Mouse (Mus musculus) heart, embryonic 16.5 days (tissue): ENCODE results near the gene Efl1. TPM values are rescaled to one million over a fixed set of nuclear protein-coding genes. Genes with fewer than 3 reads are reported as not detected.

Experiments used
- ATAC-seq: fragments of 200-750 bp; cut with Nextera tagmentation; replicated peaks from 2 replicates; pipeline ENCODE4 v1.8.0; 2017; ENCODE audit warnings: moderate number of reproducible peaks; ENCODE audit not compliant: insufficient read depth, low FRiP score; ENCODE audit errors: extremely low read depth
- H3K27ac ChIP-seq: fragments of 300-500 bp; sonication (generic); 2 replicates; pipeline ENCODE4 v1.5.1; 2014; ENCODE audit warnings: mild to moderate bottlenecking, low read length, control low read depth, moderate library complexity
- H3K27me3 ChIP-seq: fragments of 300-500 bp; sonication (generic); 2 replicates; pipeline ENCODE4 v1.6.1; 2014; ENCODE audit warnings: low read length, mixed read lengths; ENCODE audit not compliant: control insufficient read depth, insufficient read depth
- H3K36me3 ChIP-seq: fragments of 300-500 bp; sonication (generic); 2 replicates; pipeline ENCODE4 v1.6.1; 2014; ENCODE audit not compliant: control insufficient read depth, insufficient read depth
- H3K4me1 ChIP-seq: fragments of 300-500 bp; sonication (generic); 2 replicates; pipeline ENCODE4 v1.6.1; 2014; ENCODE audit warnings: low read length, mixed read lengths; ENCODE audit not compliant: control insufficient read depth, insufficient read depth
- H3K4me2 ChIP-seq: fragments of 300-500 bp; sonication (generic); 2 replicates; pipeline ENCODE4 v1.6.1; 2014; ENCODE audit warnings: low read depth, mild to moderate bottlenecking, control low read depth, low read length
- H3K4me3 ChIP-seq: fragments of 300-500 bp; sonication (generic); 2 replicates; pipeline ENCODE4 v1.5.1; 2014; ENCODE audit warnings: mild to moderate bottlenecking, control low read depth, low read length
- H3K9ac ChIP-seq: fragments of 300-500 bp; sonication (generic); 2 replicates; pipeline ENCODE4 v1.6.1; 2014; ENCODE audit warnings: low read length, control low read depth
- H3K9me3 ChIP-seq: fragments of 300-500 bp; sonication (generic); replicated peaks from 2 replicates; pipeline ENCODE4 v1.6.1; 2016; ENCODE audit warnings: low read length; ENCODE audit not compliant: control insufficient read depth
- WGBS: fragments of 180-500 bp; shearing (Covaris S2); extraction: QIAGEN DNeasy Blood & Tissue Kit; methylation state at CpG from one replicate; pipeline ENCODE4 v1.1.7; 2014; 5-methylcytosine and 5-hydroxymethylcytosine counted together
- polyA plus RNA-seq: library from polyadenylated mRNA; unstranded; fragments of >200 nt; fragmentation: Nextera tagmentation; extraction: Ambion mirVana; gene quantifications from 2 replicates; pipeline ENCODE4 v1.2.1, GENCODE M21; 2015

Efl1 gene
- polyA plus RNA-seq, 1 experiment from 2014 or later, result 15.0 TPM

DNA sequence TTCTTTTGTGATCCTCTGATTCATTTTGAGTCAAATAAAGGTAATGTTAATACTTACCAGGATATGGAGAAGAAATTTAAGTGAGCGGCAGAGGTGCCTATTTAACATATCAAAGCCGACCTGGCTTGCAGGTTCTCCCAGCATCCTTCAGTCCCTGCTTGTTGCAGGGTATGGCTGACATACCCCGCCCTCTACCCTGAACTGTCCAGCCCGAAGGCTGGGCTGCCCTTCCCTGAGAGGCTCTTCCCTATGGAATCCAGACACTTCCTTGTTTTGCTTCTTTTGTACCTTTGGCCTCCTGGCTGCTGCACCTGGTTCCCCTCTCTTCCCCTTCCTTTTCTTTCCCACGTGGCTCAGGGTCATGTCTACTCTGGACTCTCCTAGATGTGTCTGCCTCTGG, 160.7 kb downstream of the Efl1 start:
- Histone ChIP-seq H3K27me3 (no peaks in the 10 kb centered on the region), H3K4me1 (0 out of 2 replicates have a peak, but pooled peaks cover 4% of the 10 kb centered on the region), H3K36me3 (no peaks in the 10 kb centered on the region), H3K9me3 (no peaks in the 10 kb centered on the region), H3K9ac (no peak overlapping the region), H3K4me3 (no peak overlapping the region), H3K4me2 (no peak overlapping the region), H3K27ac (no peak overlapping the region)
- WGBS, result 59% methylated on average over 5 of the region's 5 CpGs
- no peak for ATAC-seq

DNA sequence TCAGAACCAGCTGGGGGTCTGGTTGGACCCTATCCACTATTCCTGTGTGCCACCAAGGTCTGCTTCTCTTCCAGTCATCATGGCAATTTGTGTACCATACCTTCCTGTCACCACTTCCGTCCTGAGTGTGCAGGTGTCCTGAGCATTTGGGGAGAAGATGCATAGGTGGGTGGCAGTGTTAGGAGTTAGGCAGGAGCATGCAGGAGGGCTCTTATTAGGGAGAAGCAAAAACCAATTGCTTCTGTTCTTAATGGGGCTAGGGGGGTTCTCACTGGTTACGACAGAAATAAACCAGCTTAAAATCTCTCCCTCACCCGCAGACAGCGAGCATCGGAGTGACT, 162.4 kb downstream of the Efl1 start:
- Histone ChIP-seq H3K36me3 (no peaks in the 10 kb centered on the region), H3K4me1 (0 out of 2 replicates have a peak, but pooled peaks cover 4% of the 10 kb centered on the region), H3K4me2 (no peak overlapping the region), H3K27me3 (no peaks in the 10 kb centered on the region), H3K9ac (no peak overlapping the region), H3K9me3 (no peaks in the 10 kb centered on the region), H3K27ac (no peak overlapping the region), H3K4me3 (no peak overlapping the region)
- ATAC-seq, result no peak
- WGBS, result 48% methylated on average over 5 of the region's 5 CpGs

- ATAC-seq, result no peak
- Histone ChIP-seq H3K27ac (no peak overlapping the region), H3K4me2 (peak overlapping the region; percentile 1; the same call in 1 of the 2 replicates)
These were observed 162.9 kb downstream of the Efl1 start for GRCm38 (mm10) chr7:82811140-82811851.

DNA sequence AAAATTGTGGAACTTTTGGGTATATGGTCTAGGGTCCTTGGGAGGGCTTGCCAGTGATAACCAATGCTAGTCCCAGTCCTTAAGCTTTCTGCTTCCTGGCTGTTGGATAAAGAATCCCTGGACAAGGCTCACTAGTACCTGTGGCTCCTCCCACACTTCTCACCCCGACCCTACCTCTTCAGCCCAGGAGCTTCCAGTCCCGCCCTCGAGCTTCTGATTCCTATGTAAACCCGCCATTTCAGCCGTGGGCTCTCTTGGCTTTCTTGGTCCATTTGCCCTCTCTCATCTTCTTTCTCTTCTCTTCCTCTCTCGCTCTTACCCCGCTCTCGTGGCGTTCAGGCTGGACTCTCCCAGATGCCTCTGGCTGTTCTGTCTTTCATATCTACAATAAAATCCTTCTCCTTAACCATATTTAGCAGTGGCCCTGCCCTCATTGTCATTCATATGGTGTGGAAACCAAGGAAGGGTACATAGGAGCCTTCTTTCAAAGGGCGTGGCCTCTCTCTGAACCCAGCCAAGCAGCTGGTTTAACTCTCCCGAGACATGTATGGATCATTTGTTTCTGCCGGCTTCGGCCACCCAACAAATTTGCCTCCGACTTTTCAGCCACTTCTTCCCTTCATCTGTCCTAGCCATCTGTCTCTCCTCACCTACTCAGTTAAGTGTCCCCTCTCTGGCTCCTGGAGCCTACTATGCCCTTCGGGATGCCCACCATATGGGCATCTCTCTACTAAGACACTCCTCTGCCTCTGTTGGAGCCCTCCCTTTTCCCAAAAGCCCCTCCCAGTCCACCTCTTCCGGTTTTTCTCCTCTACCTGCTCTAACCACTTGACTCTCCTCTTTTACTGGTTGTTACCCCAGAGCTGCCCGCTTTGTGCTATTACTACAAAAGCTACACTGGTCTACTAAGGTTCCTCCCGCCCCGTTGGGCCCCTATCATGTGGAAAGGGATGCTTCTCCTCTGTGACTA, 164.1 kb downstream of the Efl1 start:
- H3K36me3 ChIP-seq, result no peaks in the 10 kb centered on the region
- no peak overlapping the region for H3K9ac ChIP-seq
- H3K4me1 ChIP-seq, result 0 out of 2 replicates have a peak, but pooled peaks cover 4% of the 10 kb centered on the region
- H3K4me3 ChIP-seq, result no peak overlapping the region
- H3K9me3 ChIP-seq, result 0 out of 2 replicates have a peak, but pooled peaks cover 4% of the 10 kb centered on the region
- H3K27me3 ChIP-seq, result no peaks in the 10 kb centered on the region
- no peak overlapping the region for H3K4me2 ChIP-seq
- 79% methylated on average over 19 of the region's 19 CpGs for WGBS
- no peak for ATAC-seq
- no peak overlapping the region for H3K27ac ChIP-seq

More at GRCm38 (mm10) chr7:82811140-82811851, 162.9 kb downstream of the Efl1 start:
- H3K9ac ChIP-seq, result no peak overlapping the region
- no peaks in the 10 kb centered on the region for H3K36me3 ChIP-seq
- no peaks in the 10 kb centered on the region for H3K27me3 ChIP-seq
- H3K4me1 ChIP-seq, result 0 out of 2 replicates have a peak, but pooled peaks cover 4% of the 10 kb centered on the region
- no peaks in the 10 kb centered on the region for H3K9me3 ChIP-seq
- WGBS, result 33% methylated on average over 19 of the region's 19 CpGs
- H3K4me3 ChIP-seq, result no peak overlapping the region

DNA sequence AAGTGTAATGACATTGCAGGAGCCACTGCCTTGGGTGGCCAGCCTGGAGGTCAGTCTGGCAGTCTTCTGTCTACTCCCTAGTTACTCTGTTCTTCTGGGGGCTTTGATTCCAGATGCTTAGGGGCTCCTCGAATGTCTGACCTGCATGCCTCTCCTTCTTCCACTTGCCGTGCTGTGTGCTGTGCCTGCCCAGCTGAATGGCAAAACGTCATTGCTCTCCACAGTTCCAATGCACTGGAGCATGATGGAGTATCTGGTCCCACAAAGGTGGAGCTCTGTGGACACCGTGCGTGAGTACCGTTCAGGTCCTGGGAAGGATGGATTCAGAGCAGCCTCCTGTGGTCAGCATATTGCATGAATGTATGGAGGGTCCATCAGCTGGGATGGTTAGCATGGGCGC, 171.1 kb downstream of the Efl1 start:
- Histone ChIP-seq H3K9ac (no peak overlapping the region), H3K36me3 (no peaks in the 10 kb centered on the region), H3K9me3 (0 out of 2 replicates have a peak, but pooled peaks cover 4% of the 10 kb centered on the region), H3K27me3 (no peaks in the 10 kb centered on the region), H3K4me1 (no peaks in the 10 kb centered on the region), H3K4me2 (no peak overlapping the region), H3K27ac (no peak overlapping the region), H3K4me3 (no peak overlapping the region)
- WGBS, result 90% methylated on average over 7 of the region's 7 CpGs
- ATAC-seq, result no peak

- H3K4me3 ChIP-seq, result no peak overlapping the region
- H3K4me2 ChIP-seq, result no peak overlapping the region
- no peaks in the 10 kb centered on the region for H3K36me3 ChIP-seq
- no peak overlapping the region for H3K9ac ChIP-seq
- no peak overlapping the region for H3K27ac ChIP-seq
- ATAC-seq, result no peak
- H3K9me3 ChIP-seq, result 0 out of 2 replicates have a peak, but pooled peaks cover 4% of the 10 kb centered on the region
- no peaks in the 10 kb centered on the region for H3K27me3 ChIP-seq
- H3K4me1 ChIP-seq, result no peaks in the 10 kb centered on the region
- 77% methylated on average over 4 of the region's 4 CpGs for whole genome bisulfite sequencing
These were observed 172.2 kb downstream of the Efl1 start for GRCm38 (mm10) chr7:82820661-82821060.

DNA sequence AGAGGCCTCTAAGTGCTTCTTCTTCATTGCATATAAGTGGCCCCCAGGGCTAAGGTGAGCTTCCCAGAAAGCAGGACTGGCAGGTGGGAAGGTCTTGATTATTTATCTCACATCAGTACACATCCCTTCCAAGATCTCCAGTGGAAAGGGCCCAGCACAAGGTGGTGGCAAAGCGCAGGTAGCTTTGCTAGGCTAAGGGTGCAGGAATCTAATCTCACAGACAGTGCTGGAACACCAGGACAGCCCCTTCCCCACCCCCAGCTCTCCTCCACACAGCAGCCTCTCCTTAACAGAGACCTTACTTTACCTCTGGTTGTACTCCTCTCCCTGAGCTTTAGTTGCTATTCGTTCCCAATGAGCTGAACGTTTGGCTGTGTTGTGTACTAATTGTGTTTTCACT, 173.1 kb downstream of the Efl1 start:
- 0 out of 2 replicates have a peak, but pooled peaks cover 3% of the 10 kb centered on the region for H3K9me3 ChIP-seq
- no peaks in the 10 kb centered on the region for H3K36me3 ChIP-seq
- H3K9ac ChIP-seq, result no peak overlapping the region
- no peak for ATAC-seq
- no peaks in the 10 kb centered on the region for H3K4me1 ChIP-seq
- H3K27ac ChIP-seq, result no peak overlapping the region
- WGBS, result 65% methylated on average over 3 of the region's 3 CpGs
- no peaks in the 10 kb centered on the region for H3K27me3 ChIP-seq
- no peak overlapping the region for H3K4me2 ChIP-seq
- no peak overlapping the region for H3K4me3 ChIP-seq

DNA sequence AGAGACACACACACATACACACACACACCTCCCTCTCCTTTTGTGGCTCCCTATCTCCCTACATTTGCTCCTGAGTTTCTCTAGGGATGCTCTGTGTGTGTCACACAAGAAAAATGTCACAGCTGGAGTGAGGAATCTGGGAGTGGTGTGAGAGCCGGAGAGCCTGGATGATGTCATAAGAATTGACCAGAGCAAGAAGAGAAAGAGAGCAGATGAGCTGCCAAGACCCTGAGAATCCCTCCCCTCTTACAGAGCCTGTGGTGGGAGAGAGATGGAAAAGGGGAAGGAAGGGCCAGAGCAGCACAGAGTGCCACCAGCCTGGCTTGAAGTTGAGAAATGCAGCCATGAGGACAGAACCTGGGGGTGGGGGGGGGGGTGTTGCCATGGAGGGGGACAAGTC, 174.1 kb downstream of the Efl1 start:
- WGBS, result 25% methylated on average over 1 of the region's 1 CpGs
- Histone ChIP-seq H3K27me3 (no peaks in the 10 kb centered on the region), H3K4me1 (no peaks in the 10 kb centered on the region), H3K36me3 (no peaks in the 10 kb centered on the region), H3K4me3 (no peak overlapping the region), H3K27ac (no peak overlapping the region), H3K9ac (no peak overlapping the region), H3K4me2 (no peak overlapping the region), H3K9me3 (no peaks in the 10 kb centered on the region)
- ATAC-seq, result 0 out of 2 replicates have a peak, but pooled peaks have one; percentile 32
